Mouse (Mus musculus): ENCODE measurements at regions not wholly inside any gene's neighbourhood (a gene's known extent, or its start where the extent isn't known, plus 50 kb on each side); places are given as distances from the start of the nearest gene placed in this dataset.

GRCm38 (mm10) chr13:106562161-106562560 is 374.6 kb downstream of the Ipo11 start:
- DNase-seq (ENCODE audit: low read depth, low spot score): no peak

DNA sequence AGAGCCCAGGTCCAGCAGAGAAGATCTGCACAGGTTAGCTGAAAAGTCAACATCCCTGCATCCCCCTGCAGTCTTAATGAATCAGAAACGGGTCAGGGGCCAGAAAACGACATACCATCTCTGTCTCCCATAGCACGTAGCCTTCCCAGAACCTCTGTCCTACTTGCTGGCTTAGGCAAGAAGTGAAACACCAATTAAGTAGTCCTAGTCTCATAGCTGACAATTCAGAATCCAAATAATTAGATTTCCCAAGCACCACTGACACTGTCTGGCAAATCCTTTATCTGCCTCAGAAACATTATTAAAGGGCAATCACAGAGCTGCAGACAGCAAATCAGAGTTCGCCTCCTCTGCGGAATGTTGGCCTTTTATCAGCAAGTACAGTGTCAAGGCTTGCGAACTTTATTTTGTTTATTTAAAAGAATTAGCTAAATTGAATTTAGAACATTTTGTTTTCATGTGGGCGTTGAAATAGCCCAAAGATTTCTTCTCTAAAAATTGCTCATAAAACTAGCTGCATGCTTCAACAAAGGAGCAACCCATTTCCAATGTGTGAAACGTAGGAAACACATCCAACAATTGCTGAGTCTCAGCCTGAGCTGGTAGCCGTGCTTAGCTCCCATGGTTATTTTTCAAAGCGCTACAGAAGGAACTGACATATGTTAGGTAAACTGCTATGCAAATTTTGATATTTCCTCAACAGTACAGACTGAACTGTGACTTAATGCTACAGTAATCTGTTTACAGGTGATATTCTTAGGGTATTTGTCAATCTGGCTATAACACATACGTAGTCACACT is 411.2 kb downstream of the Ipo11 start:
- DNase-seq (ENCODE audit: low read depth, low spot score): no peak

DNA sequence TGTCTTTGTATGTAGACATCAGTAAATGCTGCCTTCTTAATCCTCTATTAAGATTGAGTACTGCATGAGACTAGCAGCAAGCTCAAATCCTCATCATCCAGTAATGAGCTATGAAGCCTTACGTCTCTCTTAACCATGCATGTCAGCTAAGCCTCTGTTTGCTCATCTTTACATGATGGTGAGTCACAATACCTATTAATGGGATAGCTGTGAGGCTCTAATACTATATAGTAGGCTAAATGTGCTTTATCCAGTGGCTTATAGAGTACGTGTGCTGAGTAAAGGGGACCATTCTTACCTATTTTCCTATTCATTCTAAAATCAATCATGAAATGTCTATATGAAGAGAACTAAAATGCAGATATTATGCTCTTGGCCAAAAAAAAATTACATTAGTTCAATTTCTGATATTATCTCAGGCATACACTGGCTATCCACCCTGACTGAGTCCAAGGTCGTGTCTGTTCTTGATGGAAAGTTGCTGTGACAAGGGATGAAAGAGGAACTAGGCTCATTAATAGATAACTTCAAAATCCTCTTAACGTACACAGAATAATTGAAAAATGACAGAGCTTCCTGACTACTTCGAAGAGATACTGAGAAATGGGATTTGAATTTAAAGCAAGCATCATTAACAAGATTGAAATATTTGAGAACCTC is 422.1 kb downstream of the Ipo11 start:
- DNase-seq (ENCODE audit: low read depth, low spot score): no peak

GRCm38 (mm10) chr13:106513669-106514068 is 423.1 kb downstream of the Ipo11 start:
- DNase-seq (ENCODE audit: low read depth, low spot score): no peak

DNA sequence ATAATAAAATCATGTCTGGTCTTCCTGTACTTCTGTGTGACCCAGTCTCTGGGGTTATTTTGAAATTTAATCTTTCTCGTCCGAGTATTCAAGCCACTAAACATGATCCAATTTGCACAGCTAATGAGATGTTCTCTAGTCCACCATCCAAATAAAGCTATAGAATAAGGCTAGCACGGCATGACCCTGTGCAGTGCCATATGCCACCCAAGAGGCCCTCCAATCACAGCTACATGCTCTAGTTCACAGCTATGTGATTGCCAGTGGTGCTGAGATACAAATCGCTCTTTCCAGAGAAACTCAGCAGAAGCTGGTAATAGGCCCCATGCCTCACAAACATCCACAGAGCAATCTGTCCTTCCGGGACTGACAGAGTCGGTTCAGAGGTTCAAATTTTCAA is 426.3 kb downstream of the Ipo11 start:
- no peak for DNase-seq (ENCODE audit: low read depth, low spot score)

- no peak for DNase-seq (ENCODE audit: low read depth, low spot score)
These were observed 435.5 kb downstream of the Ipo11 start for GRCm38 (mm10) chr13:106501273-106501672.

DNA sequence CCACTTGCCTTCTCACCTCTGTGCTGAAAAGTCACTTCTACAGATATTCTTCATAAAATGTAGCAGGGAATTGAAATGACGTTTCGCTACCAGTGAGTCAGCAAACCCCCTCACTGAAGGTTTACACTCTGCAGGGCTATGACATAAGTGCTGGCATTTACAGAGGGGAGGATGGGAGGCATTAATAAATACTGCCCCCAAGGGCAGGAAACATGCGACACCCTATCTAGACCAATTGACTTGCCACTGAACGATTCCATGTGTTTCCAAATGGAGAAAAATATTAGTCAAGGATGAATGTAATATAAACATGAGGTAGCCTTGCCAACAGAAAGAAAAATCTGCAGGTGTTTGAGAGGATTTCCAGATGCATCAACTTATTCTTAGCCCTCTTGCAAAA is 465.5 kb downstream of the Ipo11 start:
- DNase-seq (ENCODE audit: low read depth, low spot score): no peak

DNA sequence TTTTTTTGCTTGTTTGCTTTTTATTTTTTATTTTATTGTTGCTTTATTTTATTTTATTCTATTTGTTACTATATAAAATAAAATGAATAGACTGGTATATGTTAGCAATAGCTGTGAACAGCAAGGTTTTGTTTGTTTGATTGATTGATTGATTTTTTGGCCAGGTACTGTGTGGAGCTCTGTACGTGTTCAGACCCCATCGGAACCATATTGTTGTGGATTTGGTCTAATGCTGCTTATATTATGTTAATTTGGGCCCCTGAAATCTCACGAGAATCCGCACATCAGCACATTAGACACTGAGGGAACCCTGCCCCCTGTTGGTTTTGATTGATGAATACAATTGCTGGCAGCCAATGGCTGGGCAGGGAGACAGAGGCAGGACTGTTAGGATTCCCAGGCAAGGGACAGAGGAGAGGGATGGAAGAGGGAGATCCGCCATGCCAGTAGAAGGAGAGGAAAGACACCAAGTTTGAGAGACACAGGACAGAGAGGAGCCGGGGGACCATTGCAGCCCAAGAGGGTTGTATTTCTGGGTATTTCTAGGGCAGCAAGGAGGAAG is 482.3 kb downstream of the Ipo11 start:
- no peak for DNase-seq (ENCODE audit: low read depth, low spot score)

- no peak for DNase-seq (ENCODE audit: low read depth, low spot score)
These were observed 504.6 kb downstream of the Ipo11 start for GRCm38 (mm10) chr13:106432165-106432564.

GRCm38 (mm10) chr13:106406608-106407038 is 530.1 kb downstream of the Ipo11 start:
- DNase-seq (ENCODE audit: low read depth, low spot score): no peak

DNA sequence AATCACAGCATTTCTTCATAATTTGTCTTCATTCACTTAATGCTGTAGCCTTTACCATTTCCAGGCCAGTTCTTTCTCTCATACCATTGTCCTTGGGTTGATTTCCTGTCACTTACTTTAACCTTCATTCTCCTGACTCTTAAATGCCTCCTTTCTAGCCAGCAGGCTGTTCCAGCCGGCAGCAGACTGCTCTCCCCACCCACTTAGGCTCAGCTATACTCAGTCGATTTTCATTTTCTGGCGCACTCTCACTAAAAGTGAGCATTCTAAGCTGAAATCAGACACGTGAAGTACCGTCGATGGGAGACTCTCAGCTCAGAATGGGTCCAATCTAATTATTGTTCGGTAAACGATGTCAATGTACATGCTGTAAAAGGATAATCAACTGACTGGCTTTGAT is 544.1 kb downstream of the Ipo11 start:
- DNase-seq (ENCODE audit: low read depth, low spot score): no peak

DNA sequence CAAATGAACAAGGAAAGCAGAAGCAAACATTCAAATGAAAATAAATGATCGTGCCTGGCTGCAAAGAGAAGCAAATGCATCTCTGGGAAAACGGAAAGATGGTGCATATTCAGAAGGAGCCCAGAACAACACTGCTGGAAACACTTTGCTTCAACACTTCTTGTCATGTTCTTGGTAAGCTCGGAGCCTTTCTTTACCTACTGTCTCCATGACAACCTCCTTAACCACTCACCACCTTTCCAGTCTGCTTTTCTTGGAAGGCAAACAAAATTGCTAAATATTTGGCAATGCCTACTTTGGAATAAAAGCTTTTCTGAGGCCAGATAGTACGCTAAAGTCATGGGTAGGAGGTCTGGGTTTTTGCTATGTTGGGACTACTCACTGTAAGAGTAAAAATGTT is 548.1 kb downstream of the Ipo11 start:
- no peak for DNase-seq (ENCODE audit: low read depth, low spot score)

- DNase-seq (ENCODE audit: low read depth, low spot score): no peak
These were observed 569.2 kb downstream of the Ipo11 start for GRCm38 (mm10) chr13:106367589-106367988.

GRCm38 (mm10) chr13:106352614-106353409 is 583.9 kb downstream of the Ipo11 start:
- no peak for DNase-seq (ENCODE audit: low read depth, low spot score)

- no peak for DNase-seq (ENCODE audit: low read depth, low spot score)
These were observed 604.7 kb downstream of the Ipo11 start for GRCm38 (mm10) chr13:106332025-106332424.

GRCm38 (mm10) chr13:106318980-106319379 is 617.8 kb downstream of the Ipo11 start:
- no peak for DNase-seq (ENCODE audit: low read depth, low spot score)

GRCm38 (mm10) chr13:106318476-106318875 is 618.3 kb downstream of the Ipo11 start:
- DNase-seq (ENCODE audit: low read depth, low spot score): no peak

DNA sequence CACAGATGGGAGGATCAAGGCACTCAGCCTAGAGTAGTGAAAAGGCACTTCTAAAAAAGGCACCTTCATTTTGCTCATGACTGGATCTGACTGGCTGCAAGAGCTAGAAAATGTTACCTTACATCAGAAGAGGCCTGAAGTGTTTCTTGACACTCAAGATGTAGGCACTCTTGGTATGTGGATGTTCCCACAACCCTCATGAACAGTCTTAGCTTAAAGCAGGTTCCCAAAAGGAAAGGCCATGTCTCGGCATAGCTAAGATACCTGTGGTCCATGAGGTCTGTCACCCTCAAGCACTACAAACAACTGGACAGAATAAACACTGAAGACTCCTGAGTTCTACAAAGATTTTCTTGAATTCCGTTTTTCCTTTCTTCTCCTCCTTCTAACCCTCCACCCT is 619.5 kb downstream of the Ipo11 start:
- DNase-seq (ENCODE audit: low read depth, low spot score): no peak

- DNase-seq (ENCODE audit: low read depth, low spot score): no peak
These were observed 655.6 kb downstream of the Ipo11 start for GRCm38 (mm10) chr13:106281181-106281580.

- no peak for DNase-seq (ENCODE audit: low read depth, low spot score)
These were observed 676.9 kb downstream of the Ipo11 start for GRCm38 (mm10) chr13:106259874-106260273.

Measured in embryo, embryonic 11.5 days (tissue).